Mouse (Mus musculus): Measurements from ENCODE around the gene Jarid2.
"Not testable (repeated sequence)": the region's sequence is repeated elsewhere in the genome, so short reads cannot be mapped to it uniquely, and the experiment has no call there.

The Jarid2 gene

DNA sequence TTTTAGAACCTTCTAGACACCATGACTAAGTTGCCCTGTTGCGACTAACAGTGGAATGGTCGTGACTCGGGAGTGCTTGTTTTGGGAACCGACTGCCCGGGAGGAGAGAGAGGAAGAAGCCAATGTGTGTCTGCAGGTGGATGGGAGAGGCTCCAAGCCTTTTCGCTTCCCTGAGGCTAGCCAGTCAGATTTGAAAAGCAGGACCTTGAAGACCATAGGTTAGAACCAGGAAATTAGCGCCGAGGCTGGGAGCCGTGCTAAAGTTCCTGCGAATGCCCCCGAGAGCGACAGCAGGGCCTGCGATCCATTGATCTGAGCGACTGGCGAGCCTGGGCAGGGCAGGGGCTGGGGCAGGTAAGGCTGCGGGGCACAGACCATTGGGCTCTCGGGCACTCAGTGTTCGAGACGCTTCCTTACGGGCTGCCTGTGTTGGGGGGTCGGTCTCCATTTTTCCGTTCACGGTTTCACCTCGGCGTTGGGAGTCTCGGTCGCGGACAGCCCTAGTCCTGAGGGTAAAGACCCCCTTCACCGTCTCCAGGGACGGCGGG lies at the start of gene Jarid2:
TSS of gene Jarid2 (plus strand) at position 51 of the 548 bp plus-strand sequence.
- peak in 1 of 2 experiments; percentile 22 for DNase-seq (ENCODE audit: low spot score in 2 of 2)

DNA sequence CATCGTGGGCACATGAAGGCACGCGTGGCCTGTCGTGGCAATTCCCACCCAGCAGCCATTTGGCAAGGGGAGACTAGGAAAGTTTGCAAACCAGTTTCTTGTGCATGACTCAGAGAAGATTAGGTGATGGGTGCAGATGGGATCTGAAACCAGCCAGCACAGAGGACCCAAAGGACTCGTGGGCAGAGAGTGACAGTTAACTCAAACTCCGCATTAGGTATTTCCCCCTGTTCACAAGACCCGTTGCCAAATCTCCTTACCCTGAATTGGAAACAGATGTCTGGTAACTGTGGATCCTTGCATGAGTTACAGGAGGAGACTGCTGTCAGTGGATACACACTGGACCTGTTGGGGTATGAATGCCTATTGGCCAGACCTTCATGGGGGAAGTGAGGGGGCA lies 48.2 kb upstream of the Jarid2 start:
- DNase-seq (ENCODE audit: low spot score in 2 of 2), result no peak

DNA sequence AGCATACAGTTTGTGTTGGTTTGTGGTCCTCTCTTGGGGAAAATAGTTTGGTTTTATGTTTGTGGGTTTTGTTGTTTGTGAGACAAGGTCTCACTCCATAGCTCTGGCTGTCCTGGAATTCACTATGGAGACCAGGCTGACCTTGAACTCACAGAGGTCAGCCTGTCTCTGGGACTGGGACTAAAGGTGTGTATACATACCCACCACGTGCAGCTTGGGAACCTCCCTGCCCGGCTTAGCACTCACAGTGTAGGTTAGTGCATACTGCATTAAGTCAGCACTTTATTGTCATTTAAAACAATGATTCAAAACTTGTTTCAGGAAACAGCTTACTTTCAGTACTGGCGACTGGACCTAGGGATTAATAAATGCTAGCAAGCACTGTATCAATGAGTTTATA lies 41.1 kb upstream of the Jarid2 start:
- DNase-seq (ENCODE audit: low spot score in 2 of 2), result no peak

DNA sequence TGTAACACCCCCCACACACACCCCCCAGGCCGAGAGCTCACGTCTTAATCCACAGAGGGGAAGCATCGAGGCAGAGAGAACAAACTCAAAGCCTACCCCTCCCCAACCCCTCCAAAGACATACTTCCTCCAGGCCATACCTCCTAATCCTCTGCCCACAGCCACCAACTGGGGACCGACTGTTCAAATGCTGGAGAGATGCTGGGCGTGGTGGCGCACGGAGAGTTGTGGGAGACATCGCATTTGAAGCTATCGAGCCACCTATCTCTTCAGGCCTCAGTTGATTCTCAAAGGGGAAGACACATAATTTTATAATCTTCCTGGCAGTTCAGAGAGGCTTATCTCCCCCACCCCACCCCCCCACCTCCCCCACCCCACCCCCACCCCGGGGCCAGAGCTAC lies 31.6 kb upstream of the Jarid2 start:
- no peak for DNase-seq (ENCODE audit: low spot score in 2 of 2)

DNA sequence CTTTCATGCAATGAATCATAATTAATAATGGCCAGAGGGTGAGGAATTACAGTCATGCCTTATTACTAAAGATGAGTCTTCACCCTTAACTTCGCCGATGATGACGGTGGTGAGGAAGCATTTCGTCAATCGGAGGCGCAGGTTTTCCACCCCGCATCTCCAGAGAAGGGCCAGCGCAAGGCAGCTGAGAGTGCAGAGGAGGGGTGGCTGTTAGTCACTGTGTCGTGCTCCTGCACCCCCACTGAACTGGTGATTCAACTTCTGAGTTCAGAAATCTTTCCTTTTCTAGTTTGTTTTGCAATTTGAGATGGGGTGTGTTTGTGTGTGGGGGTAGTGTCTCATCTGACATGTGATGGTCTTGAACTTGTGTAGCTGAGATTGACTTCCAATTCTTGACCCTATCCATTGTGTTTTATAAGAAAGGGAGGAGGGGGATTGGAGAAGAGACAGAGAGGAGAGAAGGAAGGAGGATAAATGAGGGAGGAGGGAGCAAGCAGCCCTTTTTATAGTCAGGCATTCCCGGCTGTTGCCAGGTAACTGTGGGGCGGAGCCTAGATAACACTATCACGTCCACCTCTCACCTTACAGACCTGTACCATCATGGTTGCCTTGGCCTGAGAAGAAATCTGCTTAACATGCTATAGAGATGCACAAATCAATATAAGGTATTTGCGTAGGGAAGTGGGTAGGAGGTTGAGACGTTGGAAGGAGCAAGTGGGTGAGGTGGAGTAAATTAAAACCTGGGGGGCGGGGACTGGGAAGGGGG lies 25.1 kb upstream of the Jarid2 start:
- DNase-seq (ENCODE audit: low spot score in 2 of 2), result no peak

DNA sequence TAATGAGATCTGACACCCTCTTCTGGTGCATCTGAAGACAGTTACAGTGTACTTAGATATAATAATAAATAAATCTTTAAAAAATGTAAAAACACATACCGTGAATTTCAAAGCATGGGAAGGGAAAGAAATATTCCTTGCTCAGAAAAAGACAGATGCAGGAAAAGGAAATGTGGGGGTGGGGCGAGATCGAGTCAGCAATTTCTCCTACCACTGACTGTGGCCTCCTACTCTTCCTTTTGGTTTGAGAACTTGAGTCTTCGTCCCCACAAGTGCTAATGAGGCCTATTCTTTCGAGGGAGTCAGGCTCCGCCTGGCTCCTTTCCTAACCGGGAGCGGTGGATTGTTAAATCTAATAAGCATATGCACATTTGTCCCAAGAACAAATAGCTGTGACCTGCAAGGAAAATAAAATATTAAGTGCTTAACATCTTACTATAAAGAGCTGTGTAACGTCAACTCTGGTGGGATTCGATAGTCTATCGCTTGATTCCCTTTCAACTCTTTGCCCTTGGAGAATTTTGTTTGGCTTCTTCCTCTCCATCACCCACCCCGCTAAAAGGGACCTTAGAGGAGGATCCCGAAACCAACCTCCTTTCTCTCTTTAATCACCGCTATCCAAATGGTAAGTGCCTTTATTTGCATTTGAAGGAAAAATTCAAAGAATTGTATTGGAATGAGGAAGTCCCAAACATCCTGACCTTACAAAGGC lies 24.1 kb upstream of the Jarid2 start:
- DNase-seq (ENCODE audit: low spot score in 2 of 2), result no peak

DNA sequence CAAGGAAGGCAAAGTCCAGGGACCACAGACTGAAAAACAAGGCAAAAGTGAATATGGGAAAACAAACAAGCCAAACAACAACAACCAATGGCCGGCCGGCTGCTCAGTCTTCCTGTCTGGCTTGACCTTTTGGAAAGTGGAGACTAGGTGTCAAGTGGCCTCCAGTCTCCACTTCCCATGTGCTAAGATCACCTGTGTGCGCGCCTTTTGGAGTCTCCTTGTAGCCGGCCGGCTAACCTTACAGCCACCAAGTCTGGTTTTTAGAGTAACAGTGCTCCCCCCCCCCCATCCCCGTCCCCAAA lies 23.6 kb upstream of the Jarid2 start:
- no peak for DNase-seq (ENCODE audit: low spot score in 2 of 2)

DNA sequence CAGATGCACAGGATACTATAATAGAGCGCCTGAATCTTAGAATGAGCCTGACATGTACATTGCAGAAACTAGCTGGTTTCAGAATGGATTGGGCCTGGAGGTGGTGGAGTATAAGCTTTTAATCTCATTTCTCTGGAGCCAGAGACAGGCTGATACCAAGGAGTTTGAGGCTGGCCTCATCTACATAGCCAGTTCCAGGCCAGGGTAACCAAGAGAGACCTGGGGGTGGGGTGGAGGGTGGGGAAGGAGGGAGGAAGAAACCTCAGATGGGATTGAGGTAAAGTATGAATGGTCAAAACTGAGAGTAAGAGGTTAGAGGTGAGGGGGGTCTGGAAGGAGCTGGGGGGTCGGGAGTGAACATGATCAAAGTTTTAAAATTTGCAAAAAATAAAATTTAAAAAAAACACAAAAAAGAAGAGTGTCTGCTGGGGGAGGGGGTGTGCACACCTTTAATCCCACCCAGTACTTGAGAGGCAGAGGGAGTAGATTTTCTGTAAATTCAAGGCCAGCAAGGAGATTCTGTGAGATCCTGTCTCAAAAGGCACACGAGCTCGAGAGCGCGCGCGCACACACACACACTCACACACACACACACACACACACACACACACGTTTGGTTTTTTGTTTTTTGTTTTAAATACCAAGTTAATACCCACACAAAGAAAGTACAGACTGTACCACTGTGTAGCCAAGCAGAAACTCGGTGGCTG lies 22.9 kb upstream of the Jarid2 start:
- no peak for DNase-seq (ENCODE audit: low spot score in 2 of 2)

DNA sequence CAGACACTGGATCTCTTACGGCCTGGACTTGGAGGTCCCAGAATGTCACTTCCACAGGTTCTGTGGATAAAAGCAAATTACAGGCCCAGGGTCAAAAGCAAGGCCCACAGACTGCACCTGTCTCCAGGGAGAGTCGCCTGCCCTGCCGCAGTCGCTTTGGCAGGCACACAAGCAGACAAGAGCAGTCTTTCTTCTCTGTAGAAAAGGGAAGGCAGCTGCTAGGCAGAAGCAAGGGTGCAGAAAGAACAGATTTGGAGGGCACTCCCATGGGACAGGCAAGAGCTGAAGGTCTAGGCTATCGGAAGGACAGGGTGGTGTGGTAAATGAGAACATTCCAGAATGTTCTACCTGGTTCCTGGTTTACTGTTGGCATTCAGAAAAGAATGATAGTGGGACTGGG lies 22.1 kb upstream of the Jarid2 start:
- DNase-seq (ENCODE audit: low spot score in 2 of 2), result no peak

DNA sequence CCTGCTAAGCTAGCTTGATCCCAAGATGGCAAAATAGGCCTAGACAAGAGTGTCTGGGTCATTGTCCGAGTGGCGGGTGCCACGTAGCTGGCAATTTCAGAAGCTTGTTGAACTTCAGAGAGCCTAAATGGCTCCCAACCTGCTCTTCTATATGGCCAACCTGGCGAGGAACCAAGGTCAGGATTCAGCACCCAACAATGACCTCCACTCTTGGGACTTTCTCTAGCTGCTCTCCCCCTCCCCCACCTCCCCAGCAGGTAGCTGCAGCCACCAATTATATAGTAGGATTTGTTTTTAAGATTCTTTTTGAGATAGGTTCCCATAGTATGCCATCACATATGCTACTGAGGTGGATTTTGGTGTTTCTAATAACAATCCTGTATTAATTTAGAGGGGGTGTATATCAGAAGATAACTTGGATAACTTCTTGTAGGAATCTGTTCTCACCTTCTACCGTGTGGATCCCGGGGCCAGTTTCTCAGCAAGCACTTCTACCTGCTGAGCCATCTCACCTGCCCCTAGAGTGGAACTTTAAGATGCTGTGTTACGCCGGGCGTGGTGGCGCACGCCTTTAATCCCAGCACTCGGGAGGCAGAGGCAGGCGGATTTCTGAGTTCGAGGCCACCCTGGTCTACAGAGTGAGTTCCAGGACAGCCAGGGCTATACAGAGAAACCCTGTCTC lies 20.8 kb upstream of the Jarid2 start:
- DNase-seq (ENCODE audit: low spot score in 2 of 2), result no peak

DNA sequence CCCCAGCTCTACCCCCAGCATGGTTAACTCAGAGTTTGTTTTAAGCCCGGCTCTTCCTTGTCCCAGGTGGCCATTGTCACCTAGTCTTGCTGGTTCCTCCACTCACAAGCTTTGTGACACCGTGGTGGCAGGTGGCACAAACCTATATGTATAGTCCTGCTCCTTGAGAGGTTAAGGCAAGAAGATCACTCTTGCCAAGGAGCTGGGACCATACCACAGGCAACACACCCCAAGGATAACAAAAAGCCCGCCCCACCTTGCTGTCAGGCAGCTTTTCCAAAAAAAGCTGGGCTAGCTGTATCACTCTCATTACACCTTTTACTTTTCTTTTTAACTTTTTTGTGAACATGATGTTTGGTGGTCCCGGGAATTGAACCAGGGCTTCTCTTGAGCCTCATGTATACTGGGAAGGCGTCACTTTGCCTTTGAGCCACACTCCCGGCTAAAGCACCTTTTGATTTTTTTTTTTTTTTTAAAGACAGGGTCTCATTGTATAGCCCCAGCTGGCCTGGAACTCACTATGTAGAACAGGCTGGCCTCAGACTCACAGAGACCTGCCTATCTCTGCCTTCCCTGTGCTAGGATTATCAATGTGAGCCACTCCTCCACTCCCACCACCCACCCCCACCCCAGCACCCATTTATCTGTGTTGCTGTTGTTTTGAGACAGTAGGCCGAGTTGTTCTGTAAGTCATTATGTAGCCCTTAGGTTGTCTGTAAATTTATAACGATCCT lies 19.4 kb upstream of the Jarid2 start:
- no peak for DNase-seq (ENCODE audit: low spot score in 2 of 2)

DNA sequence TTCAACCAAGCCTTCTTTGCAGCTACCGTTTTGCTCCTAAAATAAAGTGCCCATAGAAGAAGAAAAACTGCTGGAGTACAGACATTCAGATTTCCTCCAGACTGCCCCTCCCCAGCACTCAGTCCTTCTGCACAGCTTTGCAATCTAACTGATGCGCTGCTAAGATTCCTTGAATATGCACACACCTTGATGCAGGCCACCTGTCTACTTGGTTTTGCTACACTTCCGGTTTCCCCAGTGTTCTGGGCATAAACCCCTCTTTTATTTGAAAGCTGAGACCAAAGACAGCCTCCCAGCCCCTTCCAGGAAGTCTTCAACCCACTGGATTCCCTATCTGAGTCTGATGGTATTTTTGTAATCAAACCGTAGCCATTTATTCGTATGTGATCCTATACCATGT lies 18.2 kb upstream of the Jarid2 start:
- DNase-seq (ENCODE audit: low spot score in 2 of 2), result no peak

DNA sequence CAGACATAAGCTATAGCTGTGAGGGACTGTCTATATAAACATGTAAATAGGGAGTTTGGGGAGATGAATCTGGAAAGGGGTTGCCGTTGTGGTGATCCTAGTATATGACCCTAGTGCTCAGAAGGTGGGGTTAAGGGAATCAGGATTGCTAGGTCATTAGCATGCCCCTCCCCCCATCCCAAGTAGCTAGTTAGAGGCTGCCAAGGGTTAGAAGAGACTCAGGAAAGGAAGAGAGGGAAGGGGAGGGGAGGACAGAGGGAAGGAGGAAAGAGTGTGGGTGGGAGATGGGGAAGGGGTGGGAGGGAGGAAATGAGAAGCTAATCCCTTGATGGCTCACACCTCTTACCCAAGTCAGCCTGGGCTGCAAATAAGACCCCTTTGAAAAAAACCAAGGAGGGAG lies 17.4 kb upstream of the Jarid2 start:
- DNase-seq (ENCODE audit: low spot score in 2 of 2), result no peak

DNA sequence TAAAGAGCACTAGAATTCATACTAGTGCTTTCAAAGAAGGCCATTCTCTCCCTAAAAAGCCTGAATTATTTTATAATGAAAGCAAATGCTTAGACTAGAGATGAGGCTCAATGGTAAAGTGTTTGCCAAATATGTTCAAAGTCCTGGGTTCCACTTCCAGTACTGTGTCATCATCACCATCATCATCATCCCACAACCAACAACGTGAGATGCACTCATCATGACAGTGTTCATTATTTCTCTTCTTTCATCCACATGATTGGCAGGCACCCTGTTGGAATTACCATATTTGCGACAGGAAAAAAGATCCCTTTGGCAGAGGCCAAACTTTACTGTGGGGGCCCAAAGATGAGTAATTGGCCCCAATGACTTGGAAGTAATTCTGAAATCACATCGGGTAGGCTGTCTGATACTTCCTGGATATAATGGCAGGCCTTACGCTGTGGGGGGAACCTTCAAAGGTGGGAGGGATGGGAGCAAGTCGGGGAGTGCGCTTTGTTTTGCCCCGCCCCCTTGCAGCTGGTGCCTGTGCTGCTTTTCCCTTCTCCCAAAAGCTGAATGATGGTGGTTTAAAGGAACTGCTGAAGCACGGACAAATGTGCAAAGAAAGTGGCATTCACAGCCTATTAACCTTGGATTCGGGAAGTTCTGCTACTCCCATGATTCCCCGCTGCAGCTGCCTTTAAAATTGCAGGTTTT lies 13.9 kb upstream of the Jarid2 start:
- DNase-seq (ENCODE audit: low spot score in 2 of 2), result no peak

DNA sequence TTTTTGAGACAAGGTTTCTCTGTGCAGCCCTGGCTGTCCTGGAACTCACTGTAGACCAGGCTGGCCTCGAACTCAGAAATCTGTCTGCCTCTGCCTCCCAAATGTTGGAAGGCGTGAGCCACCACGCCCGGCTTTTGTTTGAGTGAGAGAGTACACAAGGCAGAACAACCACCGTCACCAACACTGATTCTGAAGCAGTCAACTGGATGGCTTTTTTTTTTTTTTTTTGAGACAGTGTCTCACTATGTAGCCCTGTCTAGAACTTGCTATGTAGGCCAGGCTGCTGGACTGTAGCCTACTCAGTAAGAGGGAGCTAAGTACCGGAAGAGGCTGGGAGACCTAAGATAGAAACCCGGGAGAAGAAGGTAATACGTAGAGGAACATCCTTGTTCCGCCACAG lies 11.4 kb upstream of the Jarid2 start:
- no peak for DNase-seq (ENCODE audit: low spot score in 2 of 2)

DNA sequence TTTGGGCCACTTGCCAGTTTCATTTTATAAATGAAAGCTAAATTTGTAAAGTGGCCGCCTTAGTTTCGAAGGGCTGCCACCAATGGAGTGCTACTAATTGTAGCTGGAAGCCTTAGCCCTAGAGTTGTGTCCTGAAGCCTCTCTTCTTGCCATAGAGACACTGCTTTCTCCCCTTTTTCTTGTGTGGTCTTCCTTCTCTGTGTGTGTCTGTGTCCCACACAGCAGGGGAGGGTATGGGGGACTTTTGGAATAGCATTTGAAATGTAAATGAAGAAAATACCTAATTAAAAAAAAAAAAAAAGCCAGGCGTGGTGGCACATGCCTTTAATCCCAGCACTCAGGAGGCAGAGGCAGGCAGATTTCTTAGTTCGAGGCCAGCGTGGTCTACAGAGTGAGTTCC lies 10.8 kb upstream of the Jarid2 start:
- not testable (repeated sequence) for DNase-seq (ENCODE audit: low spot score in 2 of 2)

DNA sequence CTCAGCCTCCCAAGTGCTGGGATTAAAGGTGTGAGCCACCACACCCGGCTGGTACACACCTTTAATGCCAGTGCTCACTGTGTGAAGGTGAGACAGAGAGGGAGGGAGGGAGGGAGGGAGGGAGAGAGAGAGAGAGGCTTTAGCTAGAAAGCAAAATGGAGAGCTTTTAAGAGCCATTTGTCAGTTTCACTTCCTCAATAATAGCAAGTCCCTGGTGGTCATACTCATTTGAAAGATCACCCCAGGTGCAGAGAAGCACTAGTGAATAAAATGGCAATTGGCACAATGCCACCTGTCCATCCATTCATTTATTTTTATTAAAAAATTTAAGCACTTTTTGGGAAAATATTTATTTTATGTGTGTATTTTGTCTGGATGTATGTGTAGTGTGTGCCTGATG lies 9.2 kb upstream of the Jarid2 start:
- DNase-seq (ENCODE audit: low spot score in 2 of 2), result no peak

DNA sequence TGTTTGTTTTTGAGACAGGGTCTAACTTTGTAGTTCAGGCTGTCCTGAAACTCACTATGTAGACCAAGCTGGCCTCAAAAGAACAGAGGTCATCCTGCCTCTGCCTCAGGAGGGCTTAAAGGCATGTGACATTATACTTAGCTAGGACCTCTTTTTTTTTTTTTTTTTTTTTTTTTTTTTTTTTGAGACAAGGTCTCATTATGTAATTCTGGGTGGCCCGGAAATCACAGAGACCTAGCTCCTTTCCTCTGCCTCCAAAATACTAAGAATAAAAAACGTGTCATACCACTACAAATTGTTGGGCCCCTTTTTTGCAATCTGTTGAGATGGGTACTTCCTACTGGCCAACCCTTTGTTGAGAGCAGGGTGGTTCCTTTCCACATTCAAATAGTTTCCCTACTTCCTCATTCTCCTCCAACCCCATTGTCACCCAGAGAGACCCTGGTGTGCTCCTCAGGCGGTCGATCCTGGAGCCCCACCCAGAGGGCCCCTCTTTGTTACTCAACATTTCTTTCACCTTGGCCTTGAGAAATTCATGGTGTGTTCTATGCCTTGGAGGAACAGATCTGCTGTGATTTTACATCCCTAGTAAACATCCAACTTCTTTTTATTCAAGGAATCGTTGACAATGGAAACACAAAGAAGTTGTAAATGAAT lies 7.3 kb upstream of the Jarid2 start:
- no peak for DNase-seq (ENCODE audit: low spot score in 2 of 2)

DNA sequence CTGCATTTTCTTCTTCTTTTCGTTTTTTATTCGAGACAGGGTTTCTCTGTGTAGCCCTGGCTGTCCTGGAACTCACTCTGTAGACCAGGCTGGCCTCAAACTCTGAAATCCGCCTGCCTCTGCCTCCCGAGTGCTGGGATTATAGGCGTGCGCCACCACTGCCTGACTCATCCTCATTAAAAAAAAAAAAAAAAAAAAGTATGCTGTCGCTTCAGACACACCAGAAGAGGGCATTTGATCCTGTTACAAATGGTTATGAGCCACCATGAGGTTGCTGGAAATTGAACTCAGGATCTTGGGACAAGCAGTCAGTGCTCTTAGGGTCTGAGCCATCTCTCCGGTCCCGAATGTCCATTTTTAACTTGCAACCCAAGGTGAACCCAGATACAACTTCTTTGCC lies 5.8 kb upstream of the Jarid2 start:
- not testable (repeated sequence) for DNase-seq (ENCODE audit: low spot score in 2 of 2)

DNA sequence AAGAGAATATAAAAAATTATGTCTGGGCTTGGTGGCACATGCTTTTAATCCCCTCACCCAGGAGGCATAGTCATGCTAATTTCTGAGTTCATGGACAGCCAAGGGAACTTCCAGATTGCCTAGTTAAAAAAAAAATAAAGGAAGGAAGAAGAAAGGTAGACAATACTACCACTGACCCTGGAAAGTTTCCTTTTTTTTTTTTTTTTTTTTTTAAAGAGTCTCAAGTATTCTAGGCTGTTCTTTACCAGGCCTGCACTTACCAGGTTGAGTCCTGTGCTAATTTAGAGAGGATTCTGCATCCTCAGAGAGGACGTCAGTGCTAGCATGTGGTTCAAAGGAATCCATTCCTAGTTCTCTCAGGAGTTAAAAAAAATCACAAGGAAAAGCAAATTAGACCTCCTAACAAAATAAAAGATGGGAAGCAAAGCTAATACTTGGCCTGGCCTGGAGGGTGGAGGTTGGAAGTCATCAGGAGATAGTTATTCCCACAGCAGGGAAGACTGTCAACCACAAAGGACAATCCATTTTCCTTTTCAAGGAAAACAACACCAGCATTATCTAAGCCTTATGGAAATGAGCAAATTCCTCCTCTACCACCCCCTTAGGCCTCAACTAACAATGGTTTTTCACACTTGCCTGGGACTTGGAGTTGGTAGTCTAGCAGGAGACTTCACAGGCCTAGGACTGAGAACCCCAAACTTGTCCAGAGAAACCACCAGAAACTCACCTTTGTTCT lies 961 bp upstream of the Jarid2 start:
- DNase-seq (ENCODE audit: low spot score in 2 of 2), result no peak

All from frontal cortex, postnatal 10 days (tissue).